Comparison of ENCODE assay signal across 17 mouse cellular contexts in genomic region chr10:121391901-121392300, GRCm38 (mm10). TPM values are rescaled to one million over a fixed set of nuclear protein-coding genes. Genes with fewer than 3 reads are reported as not detected.
DNase-seq lines count a peak whose midpoint lies in the region; ATAC-seq and TF ChIP-seq lines count a peak whose summit lies in the region.
"Had no signal": no experiment of that assay in that cellular context is flagged by ENCODE, and none has a peak within 500 bp of the region (broad histone marks: within the 10 kb centered on the region; RNA-seq: fewer than 3 reads in every experiment).

No protein-coding gene starts in this region.

- no peak overlapping the region for H3K4me2 ChIP-seq in intestine, embryonic 15.5 days (replicated peaks)
- H3K4me2 ChIP-seq: embryonic facial prominence, embryonic 13.5 days; forebrain, embryonic 12.5 days; heart, embryonic 12.5 days; hindbrain, embryonic 15.5 days had no signal

- H3K27me3 ChIP-seq in cerebellum, adult 2 months (ENCODE audit: control insufficient read depth, insufficient read depth, low read length): no peaks in the 10 kb centered on the region
- H3K27me3 ChIP-seq in intestine, embryonic 15.5 days (replicated peaks): no peaks in the 10 kb centered on the region
- H3K27me3 ChIP-seq: embryonic facial prominence, embryonic 13.5 days; forebrain, embryonic 12.5 days; heart, embryonic 12.5 days; hindbrain, embryonic 15.5 days had no signal

- 41% methylated on average over 8 of the region's 8 CpGs for WGBS in cerebellum, adult 2 months
- WGBS in intestine, embryonic 15.5 days: 91% methylated on average over 8 of the region's 8 CpGs

- peaks cover 18% of the 10 kb centered on the region; the same call in 1 of the 2 replicates for H3K36me3 ChIP-seq in intestine, embryonic 15.5 days

- TF ChIP-seq CTCF in cerebellum, adult 2 months (IDR thresholded peaks at IDR 0.05; ENCODE audit: borderline replicate concordance, insufficient read depth, low read depth, low read length): no peak

- no peak for ATAC-seq in intestine, embryonic 15.5 days
- ATAC-seq: forebrain, embryonic 16.5 days; intestine, postnatal 0 days had no signal

- intact Hi-C loops in heart, postnatal 25 days (cut with DNase I): no loop called here

- no peak overlapping the region for H3K4me3 ChIP-seq in cerebellum, adult 2 months (replicated peaks; ENCODE audit: insufficient read depth, low read depth, low read length)
- H3K4me3 ChIP-seq in intestine, embryonic 15.5 days (replicated peaks): no peak overlapping the region
- H3K4me3 ChIP-seq: embryonic facial prominence, embryonic 13.5 days; forebrain, embryonic 12.5 days; gastrocnemius, adult 2 months; heart, embryonic 12.5 days; hindbrain, embryonic 15.5 days had no signal

- no peaks in the 10 kb centered on the region for H3K9me3 ChIP-seq in intestine, embryonic 15.5 days
- H3K9me3 ChIP-seq: embryonic facial prominence, embryonic 13.5 days; forebrain, embryonic 12.5 days; heart, embryonic 12.5 days; hindbrain, embryonic 15.5 days had no signal

- H3K27ac ChIP-seq in cerebellum, adult 2 months (ENCODE audit: insufficient read depth, low read length): peak overlapping the region; percentile 1; the same call in 1 of the 2 replicates
- H3K27ac ChIP-seq in intestine, embryonic 15.5 days: no peak overlapping the region
- H3K27ac ChIP-seq: embryonic facial prominence, embryonic 13.5 days; forebrain, embryonic 12.5 days; gastrocnemius, adult 2 months; hindbrain, embryonic 15.5 days had no signal

- no peak for TF ChIP-seq POLR2A in cerebellum, adult 2 months (IDR thresholded peaks at IDR 0.05; ENCODE audit: borderline replicate concordance, insufficient read depth, low read length)

- H3K9ac ChIP-seq in intestine, embryonic 15.5 days: no peak overlapping the region
- H3K9ac ChIP-seq: embryonic facial prominence, embryonic 13.5 days; forebrain, embryonic 12.5 days; heart, embryonic 12.5 days; hindbrain, embryonic 15.5 days had no signal

- peaks cover 19% of the 10 kb centered on the region for H3K4me1 ChIP-seq in cerebellum, adult 2 months (ENCODE audit: control insufficient read depth, insufficient read depth, low read length)
- H3K4me1 ChIP-seq in intestine, embryonic 15.5 days (replicated peaks): 0 out of 2 replicates have a peak, but pooled peaks cover 3% of the 10 kb centered on the region
- H3K4me1 ChIP-seq: forebrain, embryonic 12.5 days; hindbrain, embryonic 15.5 days had no signal

- DNase-seq in cerebellum, adult 18-20 months: peak; percentile 34 to 40
- no peak for DNase-seq in cerebellum, adult 8-10 months
- peak; percentile 54 to 56 for DNase-seq in cerebellum, adult 2 months
- DNase-seq in cerebellum, adult 9-11 months: peak; percentile 60
- no peak for DNase-seq in heart, postnatal 25 days (ENCODE audit: low spot score)
- DNase-seq: adrenal gland, postnatal 10 days; gastrocnemius, adult 2 months; gastrocnemius, postnatal 25 days; heart, postnatal 36 days; kidney, adult 8-10 months had no signal

RNA-seq across cellular contexts. Expression of gene Gns, which starts 27.0 kb away (rescaled TPM):
- 48.6 and 49.2 TPM in 2 replicates for polyA plus RNA-seq in cerebellum, adult 2 months (2012; rRNA removed)
- 41.4 and 42.4 TPM in 2 replicates for polyA plus RNA-seq in intestine, embryonic 15.5 days (2015; fragmentation: Nextera tagmentation; extraction: Ambion mirVana)
- 10 to 100 TPM; 67.8 to 72.4 TPM for total RNA-seq in heart, postnatal 25 days (2021)

RNA-seq across cellular contexts. Expression of gene Tbc1d30, which starts 40.8 kb away (rescaled TPM):
- 25.8 and 26.0 TPM in 2 replicates for polyA plus RNA-seq in cerebellum, adult 2 months (2012; rRNA removed)
- 3.5 and 4.5 TPM in 2 replicates for polyA plus RNA-seq in intestine, embryonic 15.5 days (2015; fragmentation: Nextera tagmentation; extraction: Ambion mirVana)
- total RNA-seq in heart, postnatal 25 days (2021): 1 to 10 TPM; 2.0 to 3.0 TPM

Comparison
In these comparisons a context has a peak if more than half of its experiments do, and no peak if none do; other contexts are left out.
1. DNase-seq: peak in cerebellum, adult 18-20 months (2 of 2), cerebellum, adult 2 months (2 of 2) and cerebellum, adult 9-11 months (single experiment); none in cerebellum, adult 8-10 months (single experiment) and heart, postnatal 25 days (single experiment).